Mouse (Mus musculus) left cerebral cortex, adult 18-20 months (tissue): ENCODE data around the gene Jazf1. TPM values are rescaled to one million over a fixed set of nuclear protein-coding genes. Genes with fewer than 3 reads are reported as not detected.

Experiments
- DNase-seq, 2 experiments: peaks; one replicate each; pipeline ENCODE4 v3.0.0; 2021 to 2022; ENCODE audit warnings: low spot score in 2 of 2, mixed read lengths in 1 of 2
- total RNA-seq, 2 experiments: library from RNA; stranded (reverse); gene quantifications; 2 replicates each; pipeline ENCODE4 v1.2.3; 2021

Gene Jazf1
- total RNA-seq, 2 experiments from 2014 or later, result 27.8 to 28.1 TPM

DNA sequence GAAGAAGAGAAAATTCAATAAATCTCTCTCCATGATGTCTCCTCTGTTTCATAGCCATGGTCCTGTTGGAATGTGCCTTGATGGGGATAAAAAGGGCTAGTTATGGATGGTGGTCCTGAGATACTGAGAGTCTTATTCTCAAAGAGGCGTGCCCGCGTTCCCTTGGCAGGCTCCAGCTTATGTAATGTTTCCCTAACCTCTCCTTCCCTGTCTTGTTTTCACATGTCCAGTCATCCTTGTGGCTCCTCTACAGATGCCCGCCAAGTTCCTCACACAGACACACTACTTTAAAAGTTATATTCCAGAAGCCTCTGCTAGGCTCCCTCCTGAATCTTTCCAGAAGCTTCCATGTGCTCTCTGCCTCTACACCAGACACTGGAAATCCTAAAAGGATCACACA is 151.0 kb downstream of the Jazf1 start:
- DNase-seq, result no peak

DNA sequence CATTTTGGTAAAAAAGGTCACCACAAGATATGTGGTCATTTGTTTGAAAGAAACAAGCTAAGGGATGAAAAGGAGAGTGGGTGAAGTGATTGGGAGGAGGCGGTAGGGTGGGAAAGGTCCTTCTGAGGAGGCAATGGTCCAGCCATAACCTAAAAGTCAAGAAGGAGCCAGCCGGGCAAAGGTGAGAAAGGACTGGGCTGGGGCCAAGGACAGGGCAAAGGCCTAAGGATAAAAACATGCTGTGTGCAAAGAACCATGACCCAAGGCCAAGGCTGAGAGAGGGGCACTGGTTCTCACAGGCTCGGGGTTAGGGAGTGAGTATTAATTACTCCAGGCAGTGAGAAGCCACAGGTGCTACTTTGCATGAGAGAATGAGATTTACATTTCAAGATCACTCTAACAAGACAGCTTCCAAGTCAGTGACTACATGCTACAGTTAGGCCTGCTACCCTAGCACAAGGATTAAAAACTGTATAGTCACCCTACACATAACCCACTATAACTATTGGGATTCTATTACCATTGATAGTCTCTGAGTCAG is 151.5 kb downstream of the Jazf1 start:
- no peak for DNase-seq

DNA sequence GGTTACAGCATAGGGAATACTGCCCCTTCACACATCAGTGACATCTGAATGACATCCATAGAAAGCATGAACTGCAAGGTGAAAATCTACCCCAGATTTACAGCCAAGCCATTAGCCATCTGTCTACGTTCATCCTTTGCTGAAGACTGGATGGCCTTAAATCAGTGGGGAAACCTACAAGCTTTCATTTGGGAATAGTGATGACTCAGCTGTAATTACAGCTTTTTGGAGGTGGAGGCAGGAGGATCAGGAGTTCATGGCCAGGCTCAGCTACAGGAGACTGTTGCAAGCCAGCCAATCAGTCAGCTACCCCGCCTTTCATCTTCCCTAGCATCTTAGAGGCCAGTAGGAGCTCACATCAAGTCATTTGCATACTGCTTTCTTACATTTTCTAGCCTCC is 153.5 kb downstream of the Jazf1 start:
- no peak for DNase-seq

DNA sequence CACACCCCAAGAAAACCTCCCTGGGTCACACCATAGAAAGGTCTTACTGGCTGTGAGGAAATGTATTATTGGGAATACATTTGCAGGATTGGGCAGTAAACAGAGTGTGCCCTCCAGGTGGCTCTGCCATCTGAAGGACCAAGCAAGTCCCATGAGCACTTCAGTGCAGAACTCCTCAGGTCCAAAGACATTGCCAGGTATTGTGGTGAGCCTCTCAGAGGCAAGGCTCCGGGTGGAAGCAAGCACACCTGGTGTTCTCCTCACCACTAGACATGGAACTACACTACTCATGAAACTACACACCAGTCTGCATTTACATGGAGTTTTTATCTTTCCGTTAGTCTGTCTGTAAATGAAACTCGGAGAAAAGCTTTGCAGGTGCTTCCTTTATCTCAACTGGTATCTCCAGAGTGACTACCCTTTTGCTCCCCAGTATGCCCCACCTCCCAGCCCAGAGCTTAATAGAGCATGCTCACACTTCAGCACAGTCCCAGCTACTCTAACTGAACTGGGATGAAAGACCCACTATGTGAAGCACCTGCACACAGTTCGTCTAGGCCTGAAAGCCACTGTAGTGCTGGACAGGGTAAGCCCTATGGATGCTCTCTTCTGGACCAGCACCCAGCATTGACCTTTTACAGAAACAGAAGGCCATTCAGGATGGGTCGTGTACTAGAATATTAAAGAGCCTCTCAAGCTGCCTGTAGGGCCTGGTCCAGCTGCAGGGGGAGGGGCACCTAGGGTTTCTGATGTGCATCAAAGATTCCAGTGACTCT is 156.1 kb downstream of the Jazf1 start:
- DNase-seq, result no peak

DNA sequence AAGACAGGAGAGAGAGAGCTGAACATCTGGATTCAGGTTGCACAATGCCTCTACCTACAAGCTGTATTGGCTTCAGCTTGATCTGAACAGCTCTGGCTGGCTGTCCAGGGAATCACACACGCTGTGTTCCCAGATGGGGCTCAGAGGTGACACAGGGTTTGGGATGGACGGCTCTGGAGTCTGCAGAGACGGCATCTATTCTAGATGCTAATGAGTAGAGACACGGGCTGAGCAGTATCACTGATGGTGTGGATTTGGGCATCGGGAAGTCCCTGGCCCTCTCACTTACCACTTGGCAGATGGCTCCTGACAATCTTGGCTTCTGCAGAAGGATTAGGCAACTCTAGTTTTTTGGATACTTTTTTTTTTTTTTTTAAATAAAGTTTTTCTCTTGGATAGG is 161.6 kb downstream of the Jazf1 start:
- no peak for DNase-seq

DNA sequence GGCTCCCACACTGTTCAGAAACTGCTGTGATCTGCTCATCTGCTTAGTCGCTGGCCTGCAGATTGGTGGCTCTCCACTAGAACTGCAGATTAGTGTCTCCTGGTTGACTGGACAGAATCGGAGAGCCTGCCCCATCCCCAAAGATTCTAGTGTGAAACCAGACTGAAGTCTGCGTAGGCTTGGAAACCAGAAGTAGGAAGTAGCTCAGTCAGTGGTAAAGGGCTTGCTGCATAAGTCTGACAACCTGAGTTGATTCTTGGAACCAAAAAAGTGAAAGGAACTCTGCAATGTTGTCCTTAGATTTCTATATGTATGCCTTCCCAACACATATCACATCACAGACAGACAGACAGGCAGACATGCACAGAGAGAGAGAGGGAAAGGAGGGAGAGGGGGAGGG is 163.3 kb downstream of the Jazf1 start:
- no peak for DNase-seq

DNA sequence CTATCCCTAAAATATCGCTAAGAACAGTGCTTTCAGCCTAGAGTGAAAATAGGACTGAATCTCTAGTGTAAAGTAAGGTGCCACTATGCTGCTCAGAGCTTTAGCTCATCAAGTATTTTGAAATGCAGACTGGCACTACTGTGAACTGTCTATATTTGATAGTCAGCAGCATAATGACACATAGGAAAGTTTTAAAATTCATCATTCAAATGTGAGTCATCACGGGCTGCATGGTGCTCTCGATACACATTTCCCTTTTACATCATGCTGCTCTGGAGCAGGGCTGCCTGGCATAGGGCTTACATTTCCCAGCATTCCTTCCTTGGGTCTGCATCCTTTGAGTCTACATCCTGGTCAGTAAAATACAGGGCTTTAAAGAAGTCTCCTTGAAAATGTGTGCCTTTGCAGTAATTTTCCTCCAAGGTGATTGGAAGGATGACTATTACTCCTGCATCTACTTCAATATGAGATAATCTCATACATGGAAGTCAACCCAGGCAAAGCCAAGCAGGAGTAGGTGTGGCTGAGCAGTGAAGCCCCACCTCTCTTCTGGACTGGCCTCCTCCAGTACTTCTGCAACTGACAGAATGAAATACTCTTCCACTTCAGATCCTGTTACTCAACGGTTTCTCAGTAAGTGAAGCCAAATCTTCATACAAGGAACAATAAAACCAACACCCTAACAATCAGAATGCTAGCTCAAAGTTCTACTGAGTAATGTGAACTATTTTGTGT is 165.0 kb downstream of the Jazf1 start:
- DNase-seq, result no peak

DNA sequence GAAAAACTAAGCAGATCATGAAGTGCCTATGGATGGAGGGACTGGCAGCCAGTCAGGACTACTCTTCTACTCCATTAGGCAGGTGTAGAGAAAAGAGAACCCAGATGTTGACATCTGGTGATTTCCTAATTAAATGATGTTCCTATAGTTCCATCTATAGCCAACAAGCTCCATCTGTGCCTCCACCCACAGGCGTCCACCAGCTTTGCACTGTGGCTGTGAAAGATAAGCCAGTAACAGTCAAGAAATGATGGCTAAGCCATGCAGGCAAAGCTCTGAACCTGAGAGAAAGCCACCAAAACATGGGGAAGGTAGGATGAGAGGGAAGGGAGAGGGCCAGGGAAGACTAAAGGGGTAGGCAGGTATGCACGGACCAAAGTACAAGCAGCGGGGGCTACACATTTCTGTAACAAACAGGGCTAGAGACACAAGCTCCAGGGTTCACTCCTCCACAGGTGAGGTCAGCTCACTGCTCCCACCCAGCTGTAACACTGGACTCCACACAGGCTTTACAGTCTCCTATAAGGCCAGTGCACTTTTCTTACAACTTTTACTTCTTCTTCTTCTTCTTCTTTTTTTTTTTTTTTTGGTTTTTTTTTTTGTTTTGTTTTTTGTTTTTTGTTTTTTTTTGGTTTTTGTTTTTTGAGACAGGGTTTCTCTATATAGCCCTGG is 168.7 kb downstream of the Jazf1 start:
- no peak for DNase-seq

DNA sequence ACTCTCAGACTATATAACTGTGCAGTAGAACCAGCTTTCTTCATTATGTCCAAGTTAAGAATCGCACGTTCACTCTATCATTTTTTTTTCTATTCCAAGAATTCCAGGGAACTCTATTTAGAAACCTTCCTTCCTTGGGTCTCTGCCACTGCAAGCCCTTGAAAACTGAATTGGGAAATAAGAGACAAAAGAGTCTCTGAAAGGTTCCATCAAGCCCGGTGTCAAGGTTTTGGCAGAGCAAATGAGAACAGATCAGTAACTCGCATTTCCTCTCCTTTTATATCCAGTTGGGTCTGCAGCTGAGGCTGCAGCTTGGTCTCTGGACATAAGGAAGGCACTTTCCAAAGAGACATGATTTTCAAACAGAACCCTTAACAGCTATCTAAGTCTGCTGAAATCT is 173.4 kb downstream of the Jazf1 start:
- no peak for DNase-seq

DNA sequence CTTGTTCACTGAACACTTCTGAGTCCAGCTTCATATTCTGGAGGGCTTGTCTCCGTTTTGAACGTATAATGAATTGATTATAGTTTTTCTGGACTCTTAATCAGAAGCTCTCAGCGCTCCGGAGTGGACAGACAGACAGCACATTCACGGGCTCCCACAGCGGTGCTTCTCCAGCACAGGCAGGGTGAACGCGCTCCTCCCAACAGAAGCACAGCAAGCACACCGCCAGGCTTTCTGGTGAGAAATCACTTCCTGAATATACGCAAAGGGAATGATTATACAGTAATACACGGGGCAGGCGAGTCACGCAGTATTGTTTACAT is 174.0 kb downstream of the Jazf1 start:
- no peak for DNase-seq

DNA sequence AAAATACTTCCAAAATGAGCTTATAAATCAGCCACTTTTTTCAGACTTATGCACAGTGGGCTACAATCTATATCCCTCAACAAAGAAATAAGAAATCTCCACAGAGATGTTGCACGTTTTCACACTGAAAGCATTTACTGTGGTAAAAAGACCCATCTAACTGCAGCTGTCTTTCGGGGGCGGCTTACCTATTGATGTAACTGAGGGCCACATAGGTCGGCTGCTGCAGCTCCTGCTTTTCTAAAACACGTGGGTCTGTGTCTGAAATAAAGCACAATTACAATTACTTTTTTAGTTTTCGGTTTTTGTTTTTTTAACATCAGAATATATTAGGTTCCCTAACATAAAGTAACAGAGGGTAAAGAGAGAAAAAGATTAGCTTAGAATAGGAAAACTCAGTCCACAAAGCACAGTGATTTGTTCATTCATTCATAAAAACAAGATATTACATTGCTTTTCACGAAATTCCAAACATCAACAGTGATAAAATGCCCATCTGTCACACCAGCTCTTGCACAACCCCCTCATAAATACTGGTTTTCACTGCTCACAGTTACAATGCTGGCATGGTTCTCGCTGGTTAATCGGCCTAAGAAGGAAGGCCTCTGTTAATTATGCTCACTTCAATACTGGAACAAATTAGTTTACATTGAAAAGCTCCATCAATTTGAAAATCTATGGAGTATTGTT is 174.5 kb downstream of the Jazf1 start:
- DNase-seq, result no peak

DNA sequence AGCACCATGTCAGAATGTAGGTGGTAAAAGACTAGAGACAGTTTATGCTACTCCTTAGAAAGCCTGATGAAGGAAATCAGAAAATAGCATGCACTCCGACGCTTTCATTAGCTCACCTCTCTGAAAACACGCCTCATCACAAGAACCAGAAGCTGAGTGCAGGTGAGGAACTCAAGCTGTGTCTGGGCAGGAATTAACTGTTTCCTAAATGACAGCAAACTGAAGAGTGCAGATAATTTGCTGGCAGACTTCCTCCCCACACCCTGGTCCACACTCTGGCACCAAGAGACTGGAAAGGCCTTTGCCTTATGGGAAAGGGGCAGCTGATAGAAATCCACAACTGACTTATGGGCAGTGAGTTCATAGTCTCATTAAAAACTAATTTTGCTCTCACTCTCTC is 175.5 kb downstream of the Jazf1 start:
- no peak for DNase-seq

DNA sequence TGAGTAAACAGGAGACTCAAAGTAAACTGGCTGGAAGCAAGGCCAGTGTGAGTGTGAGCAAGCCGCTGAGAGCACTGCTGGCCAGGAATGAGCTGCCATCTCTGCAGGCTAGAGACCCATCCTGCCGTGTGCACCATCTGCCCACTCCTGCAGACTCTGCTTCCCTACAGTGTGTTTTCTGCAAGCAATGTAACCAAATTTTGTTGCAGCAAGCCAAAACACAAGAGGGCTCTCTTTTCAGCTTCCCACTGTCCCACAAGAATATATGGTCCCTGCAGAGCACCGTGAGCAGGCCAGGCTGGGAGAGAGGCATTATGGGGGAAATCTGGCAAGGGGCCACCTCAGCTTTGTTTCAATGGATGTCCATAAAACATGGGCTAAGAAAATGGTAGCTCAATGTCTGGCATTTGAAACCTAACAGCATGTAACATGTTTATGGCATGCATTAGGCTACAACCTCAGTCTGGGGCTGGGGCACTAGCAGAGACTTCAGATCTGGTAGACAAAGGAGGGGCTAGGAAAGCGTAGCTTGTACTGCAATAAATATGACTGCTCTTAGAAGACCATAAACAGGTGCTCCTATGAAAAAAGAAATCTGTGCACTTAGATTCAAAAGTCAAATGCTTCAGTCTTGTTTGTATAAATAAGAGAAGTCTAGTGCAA is 180.8 kb downstream of the Jazf1 start:
- no peak for DNase-seq

DNA sequence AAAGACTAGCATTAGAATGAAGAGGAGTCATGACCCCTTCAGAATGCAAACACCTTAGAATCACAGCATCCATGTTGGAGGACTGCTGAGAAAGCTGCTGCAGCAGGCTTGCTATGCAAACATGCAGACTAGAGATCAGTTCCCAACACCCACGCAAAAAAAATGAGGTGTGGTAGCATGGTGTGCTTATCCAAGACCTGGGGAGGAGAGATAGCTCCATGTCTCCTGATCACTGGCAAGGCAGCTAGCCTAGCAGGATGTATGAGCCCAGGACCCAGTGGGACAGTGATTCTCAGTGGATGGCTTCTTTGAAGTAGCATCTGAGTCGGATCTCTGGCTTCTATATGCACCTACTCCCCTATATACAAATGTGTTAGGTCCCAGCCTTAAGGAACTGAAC is 184.7 kb downstream of the Jazf1 start:
- no peak for DNase-seq

DNA sequence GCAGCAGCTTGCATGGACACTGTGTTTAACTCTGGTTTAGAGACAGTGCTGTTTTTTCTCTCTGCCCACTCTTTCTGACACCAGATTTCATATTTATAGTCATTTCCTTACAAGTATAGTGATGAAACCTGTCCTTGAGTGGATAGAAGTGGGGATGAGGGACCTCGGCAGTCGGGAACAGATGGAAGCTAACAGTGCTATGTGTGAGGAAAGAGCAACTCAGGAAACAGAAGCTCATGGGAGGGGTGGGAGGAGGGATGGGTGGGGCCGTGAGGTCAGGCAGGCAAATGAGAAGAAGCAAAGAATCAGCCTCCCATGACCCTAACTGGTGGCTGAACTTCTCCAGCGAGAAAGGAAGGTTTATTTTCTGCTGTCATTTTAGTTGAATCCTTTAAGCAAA is 191.3 kb downstream of the Jazf1 start:
- DNase-seq, result no peak

DNA sequence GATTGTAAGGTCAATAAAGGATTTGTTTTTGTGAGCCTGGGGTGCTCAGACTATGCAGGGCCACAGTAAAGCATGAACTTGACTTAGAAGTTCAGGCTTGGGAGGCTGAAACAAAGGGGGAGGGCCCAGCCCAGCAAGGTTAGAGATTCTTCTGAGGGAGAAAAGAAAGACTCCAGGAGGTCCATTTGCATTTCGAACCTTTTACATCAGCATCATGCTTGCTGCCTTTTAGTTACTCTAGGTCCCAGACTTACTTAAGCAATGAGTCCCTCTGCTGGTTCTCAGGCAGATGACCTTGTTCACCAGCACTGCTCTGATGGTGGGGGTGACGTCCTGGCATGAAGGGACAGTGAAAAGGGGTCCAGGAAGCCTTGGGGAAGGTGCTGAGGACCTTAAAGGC is 197.1 kb downstream of the Jazf1 start:
- DNase-seq, result no peak

DNA sequence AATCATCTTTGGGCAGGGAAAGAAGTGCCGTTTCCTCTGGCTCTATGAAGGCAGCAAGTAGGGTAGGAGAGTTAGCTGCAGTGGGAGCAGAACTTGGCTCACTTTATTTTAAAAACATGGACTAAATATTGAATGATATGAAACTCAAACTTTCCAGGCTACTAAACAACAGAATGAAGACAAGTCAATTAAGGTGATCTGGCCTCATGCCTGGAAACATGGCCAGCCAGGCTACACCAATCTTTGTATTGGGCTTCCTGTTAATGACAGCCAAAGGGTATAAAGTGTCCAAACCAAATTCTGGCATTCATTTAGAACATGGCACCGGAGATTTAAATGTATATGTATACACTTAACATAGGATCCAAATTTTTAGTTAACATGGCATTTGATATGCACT is 199.2 kb downstream of the Jazf1 start:
- no peak for DNase-seq

DNA sequence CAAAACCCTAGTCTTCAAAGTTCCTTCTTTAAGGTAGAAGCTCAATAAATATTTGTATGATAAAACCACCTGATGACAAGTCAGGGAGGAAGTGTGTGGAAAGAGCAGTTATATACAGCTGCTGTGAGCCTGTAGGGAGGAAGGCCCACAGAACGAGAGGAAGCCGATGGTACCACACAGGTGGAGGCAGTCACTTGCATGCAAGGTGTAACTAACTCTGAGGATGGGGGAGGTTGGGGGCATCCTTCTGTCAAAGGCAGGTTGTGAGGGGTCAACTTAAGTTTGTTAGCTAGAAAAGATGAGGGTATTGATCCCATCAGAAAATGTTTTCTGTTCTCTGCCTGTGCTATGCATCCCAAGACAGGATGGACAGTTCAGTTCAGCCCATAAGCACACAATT is 200.1 kb downstream of the Jazf1 start:
- no peak for DNase-seq

DNA sequence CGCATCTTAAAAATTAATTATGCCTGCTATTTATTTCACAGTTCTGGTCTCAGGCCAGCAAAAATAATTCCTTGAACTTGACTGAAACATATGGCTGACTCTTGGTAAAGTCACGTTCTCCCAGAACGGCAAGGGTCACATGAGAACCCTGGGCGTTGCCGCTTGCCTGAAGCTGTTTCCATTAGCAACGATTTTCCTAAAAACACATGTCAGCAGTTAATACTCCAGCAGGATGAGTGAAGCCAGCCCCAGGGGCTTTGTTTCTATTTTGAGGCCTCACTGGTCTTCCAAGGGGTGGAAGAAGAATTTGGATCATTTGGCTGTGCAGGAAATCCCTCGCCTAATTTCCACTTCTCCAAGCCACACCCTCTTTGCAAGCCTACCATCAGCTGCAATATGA is 206.5 kb downstream of the Jazf1 start:
- no peak for DNase-seq

DNA sequence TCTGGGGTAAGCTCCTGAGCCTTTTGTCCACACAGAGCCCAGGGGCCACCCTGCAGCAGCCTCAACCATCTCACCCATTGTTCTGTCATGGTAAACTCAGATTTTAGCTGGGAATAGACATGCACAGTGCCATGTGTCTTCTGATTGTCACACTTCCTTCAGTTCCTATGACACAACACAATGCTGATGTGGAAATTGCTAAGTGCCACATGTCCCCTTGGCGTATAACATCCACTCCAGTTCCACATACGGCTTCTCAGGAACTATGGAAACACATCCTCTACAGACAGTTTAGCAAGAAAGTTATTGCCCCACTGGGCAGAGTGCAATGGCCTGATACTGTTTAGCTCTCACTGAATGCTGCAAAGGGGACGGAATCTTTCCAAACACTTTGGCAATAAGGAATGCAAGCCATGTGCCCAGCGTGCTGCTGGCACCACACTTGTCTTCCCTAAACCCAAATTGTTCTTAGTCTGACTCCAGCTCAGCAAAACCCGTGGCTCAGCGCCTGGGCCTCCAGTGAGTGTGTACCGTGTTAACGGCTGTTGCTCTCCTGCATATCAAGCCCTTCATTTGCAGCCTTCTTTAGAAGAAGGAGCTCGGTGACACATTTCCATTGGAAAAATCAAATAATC is 207.1 kb downstream of the Jazf1 start:
- DNase-seq, result no peak

DNA sequence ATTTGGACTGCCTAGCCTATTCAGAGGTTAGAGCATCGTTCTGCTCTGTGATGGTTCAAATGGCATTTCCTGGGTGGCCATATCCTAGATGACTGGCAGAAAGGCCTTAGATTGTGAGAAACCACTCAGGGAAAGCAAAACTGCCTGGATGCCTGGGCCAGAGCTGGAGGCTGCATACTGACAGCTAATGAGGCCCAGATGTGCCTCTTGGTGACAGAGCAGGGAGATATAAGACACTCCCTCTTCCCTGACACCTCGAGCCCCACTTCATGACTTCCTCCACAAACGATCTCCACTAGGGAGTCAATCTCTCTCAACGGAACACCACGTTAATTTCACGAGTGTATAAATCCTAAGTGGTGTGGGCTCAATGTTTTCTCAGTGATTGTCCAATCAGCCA is 207.7 kb downstream of the Jazf1 start:
- DNase-seq, result no peak
